Comparison of ENCODE assay signal across 9 mouse cellular contexts in genomic region chr14:121878859-121879206, GRCm38 (mm10). TPM values are rescaled to one million over a fixed set of nuclear protein-coding genes. Genes with fewer than 3 reads are reported as not detected.
DNase-seq lines count a peak whose midpoint lies in the region; ATAC-seq lines count a peak whose summit lies in the region.
"Had no signal": no experiment of that assay in that cellular context is flagged by ENCODE, and none has a peak within 500 bp of the region (broad histone marks: within the 10 kb centered on the region; RNA-seq: fewer than 3 reads in every experiment).

No protein-coding gene starts in this region.

- peak overlapping the region; percentile 97 for H3K9ac ChIP-seq in heart, embryonic 15.5 days
- H3K9ac ChIP-seq in hindbrain, embryonic 11.5 days (ENCODE audit: low read depth, low read length), result peak overlapping the region; percentile 79

- no peak for DNase-seq in heart, postnatal 10 days
- DNase-seq in hindbrain, embryonic 11.5 days (ENCODE audit: low spot score), result no peak
- DNase-seq in c-Kit-positive CD71-positive TER-119-positive erythroid progenitor cells, embryonic 14.5 days (ENCODE audit: low spot score), result no peak
- no peak for DNase-seq in cerebellum, postnatal 25 days
- no peak for DNase-seq in urinary bladder, postnatal 14 days (ENCODE audit: low spot score)

- H3K36me3 ChIP-seq in heart, embryonic 15.5 days, result no peaks in the 10 kb centered on the region
- H3K36me3 ChIP-seq in hindbrain, embryonic 11.5 days (ENCODE audit: control insufficient read depth, insufficient read depth, low read length), result no peaks in the 10 kb centered on the region

- WGBS in heart, embryonic 15.5 days, result 0% methylated on average over 27 of the region's 27 CpGs
- WGBS in hindbrain, embryonic 11.5 days, result 1% methylated on average over 27 of the region's 27 CpGs

- H3K9me3 ChIP-seq in heart, embryonic 15.5 days (replicated peaks), result no peaks in the 10 kb centered on the region
- H3K9me3 ChIP-seq in hindbrain, embryonic 11.5 days (ENCODE audit: control insufficient read depth, low read length), result no peaks in the 10 kb centered on the region

- peak overlapping the region; percentile 94 for H3K27ac ChIP-seq in heart, embryonic 15.5 days
- 0 out of 2 replicates have a peak overlapping the region, but pooled peaks have one; percentile 85 for H3K27ac ChIP-seq in hindbrain, embryonic 11.5 days (ENCODE audit: low read depth, low read length)

- intact Hi-C loops in heart, postnatal 10 days (cut with DNase I), result no loop called here

- peaks cover 28% of the 10 kb centered on the region for H3K4me1 ChIP-seq in heart, embryonic 15.5 days (replicated peaks)
- H3K4me1 ChIP-seq in hindbrain, embryonic 11.5 days (replicated peaks; ENCODE audit: control insufficient read depth, insufficient read depth, low read length), result no peaks in the 10 kb centered on the region

- no peaks in the 10 kb centered on the region for H3K27me3 ChIP-seq in heart, embryonic 15.5 days
- no peaks in the 10 kb centered on the region for H3K27me3 ChIP-seq in hindbrain, embryonic 11.5 days (ENCODE audit: control insufficient read depth, insufficient read depth, low read length)

- peak overlapping the region; percentile 94 for H3K4me3 ChIP-seq in heart, embryonic 15.5 days
- peak overlapping the region; percentile 64 for H3K4me3 ChIP-seq in hindbrain, embryonic 11.5 days (ENCODE audit: low read depth, low read length)

- peak overlapping the region; percentile 95 for H3K4me2 ChIP-seq in heart, embryonic 15.5 days
- H3K4me2 ChIP-seq in hindbrain, embryonic 11.5 days (replicated peaks; ENCODE audit: low read depth, low read length), result peak overlapping the region; percentile 86

- ATAC-seq in heart, embryonic 15.5 days (replicated peaks; ENCODE audit: insufficient number of reproducible peaks, insufficient read depth, low FRiP score, low read depth), result peak; percentile 29; the same call in 1 of the 2 replicates
- ATAC-seq in activated CD4-positive, CD25-positive, alpha-beta regulatory T cell, adult 4 months, result peak; percentile 1
- no peak for ATAC-seq in hindbrain, embryonic 11.5 days (ENCODE audit: low FRiP score)
- peak; percentile 22; the same call in 1 of the 2 replicates for ATAC-seq in megakaryocyte-erythroid progenitor cell, adult 5-6 weeks (replicated peaks; ENCODE audit: low FRiP score, low TSS enrichment, poor library complexity, severe bottlenecking)

RNA-seq across cellular contexts. Expression of gene Ubac2, which starts 0.4 kb away (rescaled TPM):
- polyA plus RNA-seq in heart, embryonic 15.5 days (2015; fragmentation: Nextera tagmentation; extraction: Ambion mirVana), result 42.4 and 50.0 TPM in 2 replicates
- 10 to 100 TPM; 23.8 to 24.4 TPM for total RNA-seq in heart, postnatal 10 days (2021)
- polyA plus RNA-seq in activated CD4-positive, CD25-positive, alpha-beta regulatory T cell, adult 4 months (2017; shearing (Covaris generic)), result 10 to 100 TPM; 62.5 to 75.1 TPM
- 64.7 and 66.3 TPM in 2 replicates for polyA plus RNA-seq in hindbrain, embryonic 11.5 days (2014; fragmentation: Nextera tagmentation; extraction: Ambion mirVana)
- 14.0 and 14.8 TPM in 2 replicates for total RNA-seq in megakaryocyte-erythroid progenitor cell, adult 5-6 weeks (2014; fragmentation: Nextera tagmentation)
- 10.2 and 16.6 TPM in 2 replicates for total RNA-seq in megakaryocyte-erythroid progenitor cell, adult 5-6 weeks (2017)

RNA-seq across cellular contexts. Expression of gene Gpr18, which starts 36.7 kb away (rescaled TPM):
- 0.21 and 0.93 TPM in 2 replicates for polyA plus RNA-seq in heart, embryonic 15.5 days (2015; fragmentation: Nextera tagmentation; extraction: Ambion mirVana)
- under 1 TPM; 0.27 to 0.45 TPM for total RNA-seq in heart, postnatal 10 days (2021)
- polyA plus RNA-seq in activated CD4-positive, CD25-positive, alpha-beta regulatory T cell, adult 4 months (2017; shearing (Covaris generic)), result 10 to 100 TPM; 83.8 to 86.0 TPM
- 0.13 and 0.59 TPM in 2 replicates for polyA plus RNA-seq in hindbrain, embryonic 11.5 days (2014; fragmentation: Nextera tagmentation; extraction: Ambion mirVana)
- 0.96 and 1.0 TPM in 2 replicates for total RNA-seq in megakaryocyte-erythroid progenitor cell, adult 5-6 weeks (2014; fragmentation: Nextera tagmentation)
- total RNA-seq in megakaryocyte-erythroid progenitor cell, adult 5-6 weeks (2017), result 0.70 and 1.6 TPM in 2 replicates
- total RNA-seq: left cerebral cortex, adult 8-10 months had no signal

Comparison
In these comparisons a context has a peak if more than half of its experiments do, and no peak if none do; other contexts are left out.
1. RNA of gene Gpr18, which starts 36.7 kb away (polyA plus RNA-seq): 83.8 to 86.0 TPM in activated CD4-positive, CD25-positive, alpha-beta regulatory T cell, adult 4 months; 0.13 to 0.59 TPM in hindbrain, embryonic 11.5 days and 0.21 to 0.93 TPM in heart, embryonic 15.5 days; every median in the first group is over 10 times any median in the second.